Mouse (Mus musculus) kidney, adult 11 months (tissue): ENCODE measurements around the gene Ptpn12.
"Not testable (repeated sequence)": the region's sequence is repeated elsewhere in the genome, so short reads cannot be mapped to it uniquely, and the experiment has no call there.

Experiments used
- DNase-seq: peaks from one replicate; pipeline ENCODE4 v3.0.0; 2022

Ptpn12 gene

DNA sequence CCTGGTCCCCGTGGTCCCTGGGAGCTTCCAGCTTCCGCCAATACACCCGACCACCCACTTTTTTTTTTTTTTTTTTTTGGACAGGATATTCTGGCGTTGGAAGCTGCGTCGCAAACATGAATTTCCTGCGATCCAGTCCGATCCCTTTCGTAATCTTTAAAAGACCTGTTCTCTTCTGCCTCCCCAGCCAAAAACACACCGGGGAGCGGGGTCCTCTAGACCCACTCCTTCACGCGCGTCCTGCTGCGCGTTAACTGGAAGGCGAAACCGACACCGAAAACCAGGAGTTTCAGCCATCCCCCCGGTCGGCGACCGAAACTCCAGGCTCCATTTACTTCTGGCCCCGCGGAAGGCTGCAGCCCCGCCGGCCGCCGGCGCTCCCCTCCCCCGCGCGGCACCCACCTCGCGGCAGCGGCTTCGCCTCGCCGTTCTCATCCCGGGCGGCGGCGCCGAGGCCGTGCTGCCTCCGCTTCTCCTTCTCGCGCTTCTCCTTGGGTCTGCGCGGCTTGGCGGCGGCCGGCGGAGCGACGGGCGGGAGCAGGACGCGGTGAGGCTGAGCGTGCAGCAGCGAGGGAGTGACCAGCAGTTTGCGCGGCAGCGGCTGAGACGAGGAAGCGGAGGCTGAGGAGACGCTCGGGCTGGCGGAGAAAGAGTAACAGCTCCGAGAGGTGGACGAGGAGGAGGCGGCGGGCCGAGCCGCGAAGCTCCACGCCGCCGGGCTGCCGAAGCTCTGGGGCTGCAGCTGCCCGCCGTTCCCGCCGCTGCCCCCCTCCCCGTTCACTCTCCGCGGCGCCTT is 104.7 kb downstream of the Ptpn12 start:
- no peak for DNase-seq

DNA sequence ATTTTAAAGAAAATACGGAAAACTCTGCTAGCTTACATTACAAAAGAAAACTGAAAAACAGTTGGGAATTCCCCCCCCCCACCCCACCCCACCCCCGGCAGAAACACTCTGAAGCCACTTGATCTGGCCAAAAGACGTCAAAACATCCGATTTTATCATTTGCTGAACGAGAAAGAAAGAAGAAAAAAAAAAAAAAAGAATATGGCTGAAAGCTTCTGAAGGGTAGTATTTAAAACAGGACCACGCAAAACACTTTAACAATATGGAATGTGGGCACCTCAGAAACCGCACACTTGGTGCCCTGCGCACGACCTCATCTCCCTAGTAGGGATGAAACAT is 105.2 kb downstream of the Ptpn12 start:
- DNase-seq = no peak

DNA sequence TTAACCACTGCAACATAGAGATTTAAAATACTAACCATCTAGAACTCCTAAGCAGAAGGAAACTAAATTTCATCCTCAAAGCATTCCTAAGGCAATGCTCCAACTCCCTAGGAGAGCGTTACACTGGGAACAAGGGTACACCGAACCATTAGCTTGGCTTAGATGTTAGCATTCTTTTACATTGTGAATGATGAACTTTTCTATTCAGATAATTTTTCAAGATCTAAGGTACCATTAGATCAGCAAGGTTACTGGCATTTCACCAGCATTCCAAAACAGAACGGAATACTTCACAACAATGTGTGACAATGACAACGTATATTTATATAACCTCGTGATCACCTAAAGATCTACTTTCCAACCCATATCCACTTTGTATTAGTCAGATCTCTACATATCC is 105.6 kb downstream of the Ptpn12 start:
- DNase-seq = no peak

DNA sequence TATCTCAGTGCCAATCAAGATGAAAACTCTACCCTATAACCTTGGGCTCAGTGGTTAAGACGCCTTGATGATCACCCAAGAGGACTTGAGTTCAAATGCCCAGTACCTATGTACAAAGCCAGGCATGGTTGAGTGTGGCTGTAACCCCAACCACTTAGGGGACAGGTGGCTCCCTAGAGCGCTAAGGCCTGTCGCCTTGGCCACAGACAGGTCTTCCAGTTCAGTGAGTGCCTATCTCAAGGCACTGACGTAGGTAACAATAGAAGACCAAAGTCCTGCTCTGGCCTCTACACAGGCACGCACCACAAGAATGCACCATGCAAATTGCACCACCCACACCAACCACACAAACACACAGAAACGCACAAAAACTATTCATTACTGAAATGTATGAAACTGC is 108.8 kb downstream of the Ptpn12 start:
- DNase-seq = no peak

DNA sequence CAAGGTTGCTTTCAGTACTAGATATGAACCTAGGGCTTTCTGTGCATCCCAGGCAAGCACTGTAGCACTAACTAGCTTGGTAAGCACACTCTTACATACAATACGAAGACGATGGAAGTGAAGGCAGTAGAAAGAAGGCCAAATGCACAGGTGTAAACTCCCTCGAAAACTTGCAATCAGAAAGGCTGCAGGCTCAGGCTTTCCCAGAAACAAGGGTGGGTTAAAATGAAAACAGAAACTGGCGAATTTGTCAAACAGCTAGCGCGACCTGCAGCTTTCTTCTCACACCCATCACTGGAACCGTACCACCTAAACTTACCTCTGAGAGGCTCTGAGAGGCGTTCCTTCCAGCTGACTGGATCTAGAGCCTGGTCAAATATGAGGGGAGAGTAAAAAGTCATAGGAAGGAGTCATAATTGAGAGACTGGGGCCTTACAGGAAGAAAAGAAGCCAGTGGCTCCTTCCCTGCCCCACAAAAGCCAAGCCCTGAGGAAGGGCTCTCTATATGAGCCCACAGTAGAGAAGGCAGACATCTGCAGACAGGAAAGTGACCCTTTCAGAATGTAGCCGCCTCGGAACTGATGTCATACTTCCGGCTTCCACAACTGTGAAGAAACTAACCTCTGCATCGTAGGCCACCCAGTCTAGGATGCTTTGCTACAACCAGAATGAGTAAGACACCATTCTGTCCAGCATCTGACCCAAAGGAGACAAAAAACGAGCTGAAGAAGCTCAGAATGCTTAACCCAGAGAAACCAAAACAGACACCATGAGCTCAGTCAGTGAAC is 110.6 kb downstream of the Ptpn12 start:
- peak; percentile 16 for DNase-seq

DNA sequence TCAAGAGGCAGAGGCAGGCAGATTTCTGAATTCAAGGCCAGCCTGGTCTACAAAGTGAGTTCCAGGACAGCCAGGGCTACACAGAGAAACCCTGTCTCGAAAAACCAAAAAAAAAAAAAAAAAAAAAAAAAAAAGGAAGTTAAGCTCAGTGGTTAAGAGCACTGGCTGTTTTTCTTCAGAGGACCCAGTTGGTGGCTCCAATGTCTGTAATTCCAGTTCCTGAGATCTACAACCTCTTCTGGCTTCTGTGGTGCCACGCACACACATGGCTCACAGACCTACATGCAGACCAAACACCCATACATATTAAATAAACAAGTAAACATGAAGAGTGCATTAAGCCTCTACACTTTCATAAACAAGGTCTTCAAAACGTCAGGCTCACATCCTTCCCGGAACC is 111.9 kb downstream of the Ptpn12 start:
- DNase-seq = not testable (repeated sequence)

DNA sequence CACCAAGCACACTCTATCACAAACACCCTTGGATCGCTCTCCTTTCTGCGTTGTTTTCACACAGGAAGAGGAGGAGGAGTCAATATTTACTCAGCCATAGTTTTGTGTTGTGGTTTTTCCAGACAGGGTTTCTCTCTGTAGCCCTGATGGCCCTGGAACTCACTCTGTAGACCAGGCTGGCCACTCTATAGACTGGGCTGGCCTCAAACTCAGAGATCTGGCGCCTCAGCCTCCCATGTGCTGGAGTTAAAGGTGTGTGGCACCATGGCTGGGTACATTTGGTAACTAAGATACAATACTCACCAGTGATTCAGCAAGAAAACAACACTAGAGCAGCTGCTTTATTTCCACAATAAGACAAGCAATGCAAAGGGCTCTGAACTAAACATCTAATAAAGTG is 113.2 kb downstream of the Ptpn12 start:
- DNase-seq = no peak

DNA sequence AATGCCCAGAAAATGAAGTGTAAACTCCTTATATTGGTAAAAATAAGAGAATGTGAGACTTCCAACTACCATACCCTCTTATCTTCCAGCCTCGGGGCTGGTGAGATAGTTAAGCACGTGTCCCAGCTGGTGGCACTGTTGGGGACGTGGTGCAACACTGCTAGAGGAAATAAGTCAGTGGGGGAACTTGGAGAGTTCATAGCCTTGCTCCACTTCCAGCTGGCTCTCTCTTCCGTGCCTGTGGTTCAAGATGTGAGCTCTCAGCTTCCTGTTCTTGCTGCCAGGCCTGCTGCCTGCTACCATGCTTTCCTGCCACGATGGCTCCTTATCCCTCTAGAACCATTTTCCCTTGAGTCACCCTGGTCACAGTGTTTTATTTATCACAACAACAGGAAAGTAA is 114.5 kb downstream of the Ptpn12 start:
- DNase-seq = peak; percentile 22

DNA sequence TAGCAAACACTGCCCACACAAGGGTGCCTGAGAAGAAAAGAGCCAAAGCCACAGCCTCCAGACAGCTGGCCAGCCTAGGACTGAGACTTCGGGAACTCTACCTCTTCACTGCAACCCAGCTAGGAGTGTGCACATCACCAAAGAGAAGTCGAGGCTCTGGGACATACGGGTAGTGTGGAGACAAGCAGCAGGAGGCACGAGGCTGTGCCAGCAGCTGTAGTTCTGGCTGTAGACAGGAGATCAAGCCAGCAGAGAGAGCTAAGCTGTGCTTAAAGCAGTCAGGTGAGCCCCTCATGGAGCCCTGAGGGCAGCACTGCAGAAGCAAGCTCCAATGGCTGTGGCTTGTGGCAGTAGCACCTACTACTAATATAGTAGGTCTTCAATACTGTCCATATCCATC is 115.0 kb downstream of the Ptpn12 start:
- DNase-seq = no peak

DNA sequence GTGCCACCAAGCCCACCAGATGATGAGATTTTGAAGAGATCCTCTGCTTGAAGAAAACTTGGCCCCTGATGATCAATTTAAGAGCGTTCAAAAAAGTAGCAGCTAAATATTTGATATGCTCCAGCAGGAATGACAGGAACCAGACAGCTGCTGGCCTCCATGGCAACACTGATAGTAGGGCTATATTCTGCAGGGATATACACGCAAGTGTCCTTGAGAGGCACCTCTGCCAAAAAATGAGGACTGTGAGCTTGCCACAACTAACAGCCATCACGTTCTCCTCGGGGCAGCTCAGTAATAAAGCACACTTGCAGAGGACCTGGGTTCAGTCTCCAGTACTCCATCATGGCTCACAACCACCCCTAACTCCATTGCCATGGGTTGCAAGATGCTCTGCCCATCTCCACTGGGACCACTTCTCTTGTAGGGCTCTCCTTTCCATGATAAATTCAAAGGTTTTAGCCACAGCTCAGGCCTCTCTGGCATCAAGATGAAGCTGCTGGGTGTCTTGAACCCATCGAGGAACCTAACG is 115.6 kb downstream of the Ptpn12 start:
- DNase-seq = no peak

DNA sequence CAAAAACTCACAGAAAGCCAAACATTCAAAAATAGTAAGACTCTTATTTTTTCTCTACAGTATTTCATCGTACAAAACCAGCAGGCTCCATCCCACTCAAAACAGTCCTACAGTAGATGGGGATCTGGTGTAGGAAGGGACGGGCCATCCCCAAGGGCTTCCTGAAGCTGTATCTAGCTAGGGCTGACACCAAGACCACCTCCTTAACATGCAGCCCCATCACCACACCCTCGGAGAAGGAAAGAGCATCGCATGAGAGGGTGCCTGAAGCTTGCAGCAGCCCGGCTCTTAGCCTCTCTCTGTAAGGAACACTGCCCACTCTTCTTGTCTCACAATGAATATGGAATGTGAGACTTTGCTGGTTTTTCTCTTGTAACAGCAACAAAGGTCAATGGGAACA is 117.2 kb downstream of the Ptpn12 start:
- DNase-seq = no peak
